Mouse (Mus musculus) embryonic fibroblast, embryonic 13.5 days (primary cell): ENCODE data around the gene Phactr1.

Source experiments
- CTCF ChIP-seq: IDR thresholded peaks from 2 replicates; pipeline ENCODE4 v1.5.1; 2011; ENCODE audit warnings: mild to moderate bottlenecking, control low read depth, low read length, moderate library complexity, borderline replicate concordance; ENCODE audit not compliant: insufficient read depth
- POLR2A ChIP-seq: IDR thresholded peaks from 2 replicates; pipeline ENCODE4 v1.6.1; 2011; ENCODE audit warnings: low read depth, mild to moderate bottlenecking, control low read depth, low read length, moderate library complexity

- TF ChIP-seq POLR2A (no peak), CTCF (no peak)
Measured at GRCm38 (mm10) chr13:42890651-42891050, 210.2 kb downstream of the Phactr1 start.
